Mouse (Mus musculus): ENCODE data around the gene Gm11168. TPM values are rescaled to one million over a fixed set of nuclear protein-coding genes. Genes with fewer than 3 reads are reported as not detected.

Gene Gm11168
- polyA plus RNA-seq (2017; shearing (Covaris generic)): 4.0 TPM

GRCm38 (mm10) chr9:3002794-3003396 is at the start of gene Gm11168:
TSS of gene Gm11168 (plus strand) at chr9:3003346.

DNA sequence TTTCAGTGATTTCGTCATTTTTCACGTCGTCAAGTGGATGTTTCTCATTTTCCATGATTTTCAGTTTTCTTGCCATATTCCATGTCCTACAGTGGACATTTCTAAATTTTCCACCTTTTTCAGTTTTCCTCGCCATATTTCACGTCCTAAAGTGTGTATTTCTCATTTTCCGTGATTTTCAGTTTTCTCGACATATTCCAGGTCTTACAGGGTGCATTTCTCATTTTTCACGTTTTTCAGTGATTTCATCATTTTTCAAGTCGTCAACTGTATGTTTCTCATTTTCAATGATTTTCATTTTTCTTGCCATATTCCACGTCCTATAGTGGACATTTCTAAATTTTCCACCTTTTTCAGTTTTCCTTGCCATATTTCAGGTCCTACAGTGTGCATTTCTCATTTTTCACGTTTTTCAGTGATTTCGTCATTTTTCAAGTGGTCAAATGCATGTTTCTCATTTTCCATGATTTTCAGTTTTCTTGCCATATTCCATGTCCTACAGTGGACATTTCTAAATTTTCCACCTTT is 2.6 kb upstream of the Gm11168 start, which contains the start of gene Gm10722:
Gm10722 (plus strand) TSS at position 478 of the 528 bp plus-strand sequence.

DNA sequence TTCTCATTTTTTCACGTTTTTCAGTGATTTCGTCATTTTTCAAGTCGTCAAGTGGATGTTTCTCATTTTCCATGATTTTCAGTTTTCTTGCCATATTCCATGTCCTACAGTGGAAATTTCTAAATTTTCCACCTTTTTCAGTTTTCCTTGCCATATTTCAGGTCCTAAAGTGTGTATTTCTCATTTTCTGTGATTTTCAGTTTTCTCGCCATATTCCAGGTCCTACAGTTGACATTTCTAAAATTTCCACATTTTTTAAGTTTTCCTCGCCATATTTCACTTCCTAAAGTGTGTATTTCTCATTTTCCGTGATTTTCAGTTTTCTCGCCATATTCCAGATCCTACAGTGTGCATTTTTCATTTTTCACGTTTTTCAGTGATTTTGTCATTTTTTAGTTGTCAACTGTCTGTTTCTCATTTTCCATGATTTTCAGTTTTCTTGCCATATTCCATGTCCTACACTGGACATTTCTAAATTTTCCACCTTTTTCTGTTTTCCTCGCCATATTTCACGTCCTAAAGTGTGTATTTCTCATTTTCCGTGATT is 9.7 kb downstream of the Gm11168 start, which contains the start of gene Gm10721:
Gm10721 (plus strand) TSS at position 408 of the 547 bp plus-strand sequence.

DNA sequence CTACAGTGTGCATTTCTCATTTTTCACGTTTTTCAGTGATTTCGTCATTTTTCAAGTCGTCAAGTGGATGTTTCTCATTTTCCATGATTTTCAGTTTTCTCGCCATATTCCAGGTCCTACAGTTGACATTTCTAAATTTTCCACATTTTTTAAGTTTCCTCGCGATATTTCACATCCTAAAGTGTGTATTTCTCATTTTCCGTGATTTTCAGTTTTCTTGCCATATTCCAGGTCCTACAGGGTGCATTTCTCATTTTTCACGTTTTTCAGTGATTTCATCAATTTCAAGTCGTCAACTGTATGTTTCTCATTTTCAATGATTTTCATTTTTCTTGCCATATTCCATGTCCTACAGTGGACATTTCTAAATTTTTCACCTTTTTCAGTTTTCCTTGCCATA is 12.2 kb downstream of the Gm11168 start, which contains the start of gene Gm10720:
Gm10720 (plus strand) TSS at position 301 of the 400 bp plus-strand sequence.

DNA sequence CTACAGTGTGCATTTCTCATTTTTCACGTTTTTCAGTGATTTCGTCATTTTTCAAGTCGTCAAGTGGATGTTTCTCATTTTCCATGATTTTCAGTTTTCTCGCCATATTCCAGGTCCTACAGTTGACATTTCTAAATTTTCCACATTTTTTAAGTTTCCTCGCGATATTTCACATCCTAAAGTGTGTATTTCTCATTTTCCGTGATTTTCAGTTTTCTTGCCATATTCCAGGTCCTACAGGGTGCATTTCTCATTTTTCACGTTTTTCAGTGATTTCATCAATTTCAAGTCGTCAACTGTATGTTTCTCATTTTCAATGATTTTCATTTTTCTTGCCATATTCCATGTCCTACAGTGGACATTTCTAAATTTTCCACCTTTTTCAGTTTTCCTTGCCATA is 14.0 kb downstream of the Gm11168 start, which contains the start of gene Gm10719:
Gm10719 (plus strand) TSS at position 301 of the 400 bp plus-strand sequence.

GRCm38 (mm10) chr9:3023312-3023984 is 20.3 kb downstream of the Gm11168 start, which contains the start of gene Gm10718:
TSS of gene Gm10718 (plus strand) at chr9:3023547.

DNA sequence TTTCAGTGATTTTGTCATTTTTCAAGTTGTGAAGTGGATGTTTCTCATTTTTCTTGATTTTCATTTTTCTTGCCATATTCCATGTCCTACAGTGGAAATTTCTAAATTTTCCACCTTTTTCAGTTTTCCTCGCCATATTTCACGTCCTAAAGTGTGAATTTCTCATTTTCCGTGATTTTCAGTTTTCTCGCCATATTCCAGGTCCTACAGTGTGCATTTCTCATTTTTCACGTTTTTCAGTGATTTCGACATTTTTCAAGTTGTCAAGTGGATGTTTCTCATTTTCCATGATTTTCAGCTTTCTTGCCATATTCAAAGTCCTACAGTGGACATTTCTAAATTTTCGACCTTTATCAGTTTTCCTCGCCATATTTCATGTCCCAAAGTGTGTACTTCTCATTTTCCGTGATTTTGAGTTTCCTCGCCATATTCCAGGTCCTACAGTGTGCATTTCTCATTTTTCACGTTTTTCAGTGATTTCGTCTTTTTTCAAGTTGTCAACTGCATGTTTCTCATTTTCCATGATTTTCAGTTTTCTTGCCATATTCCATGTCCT is 21.8 kb downstream of the Gm11168 start, which contains the start of gene Gm10717:
Gm10717 (plus strand) TSS at position 506 of the 556 bp plus-strand sequence.

GRCm38 (mm10) chr9:3034299-3034698 is 31.2 kb downstream of the Gm11168 start, which contains the start of gene Gm17535:
TSS of gene Gm17535 (plus strand) at chr9:3034599.

GRCm38 (mm10) chr9:3036577-3036976 is 33.4 kb downstream of the Gm11168 start, which contains the start of gene Gm10715:
TSS of gene Gm10715 (plus strand) at chr9:3036877.

Other genes starting within 250 kb of the Gm11168 start
- 0.57 TPM for gene Gm10722, start 2.4 kb upstream of the Gm11168 start, polyA plus RNA-seq (2017; shearing (Covaris generic))
- gene Gm10721, start 9.8 kb downstream of the Gm11168 start, polyA plus RNA-seq (2017; shearing (Covaris generic)): not detected
- 0.63 TPM for gene Gm10720, start 12.3 kb downstream of the Gm11168 start, polyA plus RNA-seq (2017; shearing (Covaris generic))
- gene Gm10719, start 14.1 kb downstream of the Gm11168 start, polyA plus RNA-seq (2017; shearing (Covaris generic)): 3.4 TPM
- gene Gm10718, start 20.2 kb downstream of the Gm11168 start, polyA plus RNA-seq (2017; shearing (Covaris generic)): 2.9 TPM
- 7.5 TPM for gene Gm10717, start 22.1 kb downstream of the Gm11168 start, polyA plus RNA-seq (2017; shearing (Covaris generic))
- gene Gm17535, start 31.3 kb downstream of the Gm11168 start, polyA plus RNA-seq (2017; shearing (Covaris generic)): 1.3 TPM
- gene Gm10715, start 33.5 kb downstream of the Gm11168 start, polyA plus RNA-seq (2017; shearing (Covaris generic)): not detected

Data from inflammation-experienced regulatory T-cells, adult 16 weeks (primary cell).